Mouse (Mus musculus): Measurements from ENCODE around the gene Sox6. TPM values are rescaled to one million over a fixed set of nuclear protein-coding genes. Genes with fewer than 3 reads are reported as not detected.

Gene Sox6
- total RNA-seq, 2 experiments from 2014 or later: 24.3 to 31.0 TPM

GRCm38 (mm10) chr7:115476881-115477665 is 561.5 kb downstream of the Sox6 start:
- Histone ChIP-seq H3K27ac (no peak overlapping the region), H3K4me3 (no peak overlapping the region)
- TF ChIP-seq CTCF (conservative IDR thresholded peaks at IDR 0.05): no peak
- no peak for DNase-seq (ENCODE audit: low spot score in 2 of 2)

DNA sequence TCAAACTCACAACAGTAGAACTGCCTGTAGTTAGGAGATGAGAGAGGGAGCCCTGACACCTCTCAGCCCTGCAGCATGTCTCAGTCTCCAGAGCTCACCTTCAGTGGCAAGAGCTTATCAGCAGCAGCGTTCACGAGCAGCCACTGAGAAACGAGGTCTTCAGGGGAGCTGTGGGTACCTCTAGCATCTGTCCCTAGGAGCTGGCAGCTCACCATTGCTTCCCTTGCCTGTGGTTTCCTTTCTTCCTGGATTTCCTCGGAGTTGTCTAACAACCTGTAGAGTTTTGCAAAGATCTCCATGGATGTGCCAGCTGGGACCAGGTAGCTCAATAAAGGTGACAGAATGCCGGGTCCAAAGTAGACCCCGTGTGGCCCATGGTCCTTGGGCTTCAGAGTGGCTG is 563.4 kb downstream of the Sox6 start:
- no peak overlapping the region for H3K4me3 ChIP-seq
- DNase-seq (ENCODE audit: low spot score in 2 of 2): no peak
- TF ChIP-seq CTCF (conservative IDR thresholded peaks at IDR 0.05): no peak
- H3K27ac ChIP-seq: no peak overlapping the region

- no peak for TF ChIP-seq CTCF (conservative IDR thresholded peaks at IDR 0.05)
- no peak for DNase-seq (ENCODE audit: low spot score in 2 of 2)
- Histone ChIP-seq H3K27ac (no peak overlapping the region), H3K4me3 (no peak overlapping the region)
Observed at GRCm38 (mm10) chr7:115474115-115474514, 564.5 kb downstream of the Sox6 start.

GRCm38 (mm10) chr7:115472850-115473249 is 565.7 kb downstream of the Sox6 start:
- Histone ChIP-seq H3K4me3 (no peak overlapping the region), H3K27ac (no peak overlapping the region)
- no peak for TF ChIP-seq CTCF (conservative IDR thresholded peaks at IDR 0.05)
- DNase-seq (ENCODE audit: low spot score in 2 of 2): no peak

DNA sequence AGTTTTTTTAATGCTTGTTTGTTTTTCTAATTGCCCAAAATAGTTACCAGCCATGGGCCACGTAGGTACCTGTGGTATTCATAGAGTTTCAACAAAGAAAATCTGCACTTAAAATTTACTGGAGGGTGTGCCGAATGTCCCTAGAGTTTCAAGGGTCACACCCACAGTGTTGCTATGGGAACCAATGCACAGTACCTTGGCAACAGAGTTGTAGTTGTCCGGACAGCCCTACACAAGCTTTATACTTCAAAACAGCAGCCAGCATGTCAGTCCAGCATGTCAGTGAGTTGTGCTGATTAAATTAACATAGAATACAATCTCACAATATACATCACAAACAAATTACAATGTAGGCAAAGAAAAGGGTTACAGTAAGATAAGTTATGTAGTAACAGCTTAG is 567.1 kb downstream of the Sox6 start:
- no peak for TF ChIP-seq CTCF (conservative IDR thresholded peaks at IDR 0.05)
- Histone ChIP-seq H3K4me3 (no peak overlapping the region), H3K27ac (no peak overlapping the region)
- DNase-seq (ENCODE audit: low spot score in 2 of 2): no peak

GRCm38 (mm10) chr7:115466811-115467210 is 571.8 kb downstream of the Sox6 start:
- Histone ChIP-seq H3K4me3 (no peak overlapping the region), H3K27ac (no peak overlapping the region)
- no peak for TF ChIP-seq CTCF (conservative IDR thresholded peaks at IDR 0.05)
- no peak for DNase-seq (ENCODE audit: low spot score in 2 of 2)

GRCm38 (mm10) chr7:115463367-115463766 is 575.2 kb downstream of the Sox6 start:
- no peak for DNase-seq (ENCODE audit: low spot score in 2 of 2)
- H3K4me3 ChIP-seq: no peak overlapping the region
- TF ChIP-seq CTCF (conservative IDR thresholded peaks at IDR 0.05): no peak
- no peak overlapping the region for H3K27ac ChIP-seq

DNA sequence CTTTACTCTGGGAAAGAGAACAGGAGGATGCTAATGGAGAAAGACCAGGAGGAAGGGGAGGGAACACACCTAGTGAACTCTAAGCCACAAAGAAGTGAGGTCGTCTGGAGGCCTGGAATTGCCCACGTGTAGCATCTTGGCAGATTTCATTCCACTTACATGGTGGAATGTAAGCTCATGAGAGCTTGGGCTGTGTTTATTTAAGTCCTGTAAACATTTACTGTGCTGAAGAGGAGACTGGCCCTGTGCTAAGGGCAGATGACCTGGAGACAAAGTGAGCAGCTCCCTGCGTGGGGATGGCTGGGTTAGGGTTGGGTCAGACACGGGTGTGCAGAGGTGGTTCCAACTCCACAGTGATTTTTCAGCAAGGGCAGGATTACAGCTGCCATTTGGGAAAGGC is 576.3 kb downstream of the Sox6 start:
- TF ChIP-seq CTCF (conservative IDR thresholded peaks at IDR 0.05): no peak
- Histone ChIP-seq H3K27ac (no peak overlapping the region), H3K4me3 (no peak overlapping the region)
- DNase-seq (ENCODE audit: low spot score in 2 of 2): no peak

DNA sequence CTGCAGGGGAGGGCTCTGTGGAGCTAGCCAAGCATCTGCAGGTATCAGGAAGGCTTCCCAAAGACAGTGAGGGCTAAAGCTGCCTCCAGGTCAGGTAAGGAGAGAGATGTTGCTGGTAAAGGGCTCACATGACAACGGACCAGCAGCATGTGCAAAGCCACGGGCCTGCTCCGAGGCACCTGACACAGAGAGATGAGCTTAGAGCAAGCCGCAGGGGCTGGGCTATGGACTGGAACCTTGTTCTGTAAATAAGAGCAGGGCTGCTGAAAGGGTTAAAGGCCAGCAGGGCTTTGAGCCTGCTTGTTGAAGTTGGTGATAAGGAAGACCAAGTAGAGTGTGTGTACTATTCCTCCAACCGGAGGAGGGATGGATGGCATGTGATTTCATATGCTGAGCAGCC is 583.6 kb downstream of the Sox6 start:
- no peak overlapping the region for H3K4me3 ChIP-seq
- no peak for DNase-seq (ENCODE audit: low spot score in 2 of 2)
- no peak for TF ChIP-seq CTCF (conservative IDR thresholded peaks at IDR 0.05)
- H3K27ac ChIP-seq: no peak overlapping the region

GRCm38 (mm10) chr7:115453713-115454073 is 584.9 kb downstream of the Sox6 start:
- no peak overlapping the region for H3K4me3 ChIP-seq
- no peak for DNase-seq (ENCODE audit: low spot score in 2 of 2)
- TF ChIP-seq CTCF (conservative IDR thresholded peaks at IDR 0.05): no peak
- H3K27ac ChIP-seq: no peak overlapping the region

- peak in 1 of 2 experiments; percentile 2 for DNase-seq (ENCODE audit: low spot score in 2 of 2)
- H3K27ac ChIP-seq: no peak overlapping the region
- peak; percentile 79 for TF ChIP-seq CTCF (conservative IDR thresholded peaks at IDR 0.05)
- H3K4me3 ChIP-seq: no peak overlapping the region
Observed at GRCm38 (mm10) chr7:115453042-115453712, 585.4 kb downstream of the Sox6 start.

DNA sequence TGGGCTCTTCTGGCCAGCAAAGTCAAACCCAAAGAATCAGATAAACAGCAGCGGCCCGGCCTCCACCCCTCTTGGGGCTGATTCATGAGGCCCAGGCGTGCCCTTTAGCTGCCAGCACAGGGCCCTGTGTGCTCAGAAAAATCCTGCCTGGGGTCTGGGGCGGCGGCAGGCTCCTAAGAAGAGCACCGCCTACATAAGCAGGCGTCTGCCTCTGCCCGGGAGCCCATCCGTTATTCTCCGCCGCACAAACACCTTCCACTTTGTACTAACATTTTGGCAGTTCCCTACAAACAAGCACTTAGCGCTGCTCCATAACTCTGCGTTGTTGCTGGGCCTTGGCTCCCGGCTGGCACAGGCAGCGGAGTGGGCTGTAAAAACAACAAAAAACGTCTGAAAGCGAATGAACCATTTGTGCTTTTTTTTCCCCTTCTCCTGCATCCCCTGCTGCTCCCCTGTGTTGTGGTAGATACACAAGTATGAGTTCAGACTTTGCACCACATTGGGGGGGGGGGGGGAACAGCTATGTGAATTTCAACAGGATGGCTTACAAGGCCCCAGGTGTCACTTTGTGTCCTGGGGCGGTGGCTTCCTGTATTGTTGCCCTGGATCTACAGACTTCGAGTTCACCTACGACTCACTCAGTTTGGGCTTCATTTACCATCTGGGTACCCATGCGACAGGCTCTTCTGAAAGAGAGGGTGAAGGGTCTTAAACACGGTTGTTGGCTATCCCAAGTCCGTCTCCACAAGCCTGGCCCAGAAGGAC is 588.0 kb downstream of the Sox6 start:
- peak in 1 of 2 experiments; percentile 15 for DNase-seq (ENCODE audit: low spot score in 2 of 2)
- no peak for TF ChIP-seq CTCF (conservative IDR thresholded peaks at IDR 0.05)

GRCm38 (mm10) chr7:115448403-115449025 is 590.1 kb downstream of the Sox6 start:
- Histone ChIP-seq H3K4me3 (no peak overlapping the region), H3K27ac (no peak overlapping the region)
- no peak for TF ChIP-seq CTCF (conservative IDR thresholded peaks at IDR 0.05)
- no peak for DNase-seq (ENCODE audit: low spot score in 2 of 2)

More for the DNA sequence above, 588.0 kb downstream of the Sox6 start:
- H3K4me3 ChIP-seq: no peak overlapping the region
- H3K27ac ChIP-seq: no peak overlapping the region; the same call in 1 of the 2 replicates

Data from layer of hippocampus, adult 2 months (tissue).